Mouse (Mus musculus) monocyte, adult 2 months (primary cell): ENCODE measurements around the gene Cd300a.
A peak's percentile ranks its signal among the peaks of the same experiment; 100 is the strongest.

Source experiments
- DNase-seq, 2 experiments: peaks; one replicate each; pipeline ENCODE4 v3.0.0; 2022; ENCODE audit warnings: low spot score in 2 of 2, low read depth in 1 of 2

Cd300a gene

DNA sequence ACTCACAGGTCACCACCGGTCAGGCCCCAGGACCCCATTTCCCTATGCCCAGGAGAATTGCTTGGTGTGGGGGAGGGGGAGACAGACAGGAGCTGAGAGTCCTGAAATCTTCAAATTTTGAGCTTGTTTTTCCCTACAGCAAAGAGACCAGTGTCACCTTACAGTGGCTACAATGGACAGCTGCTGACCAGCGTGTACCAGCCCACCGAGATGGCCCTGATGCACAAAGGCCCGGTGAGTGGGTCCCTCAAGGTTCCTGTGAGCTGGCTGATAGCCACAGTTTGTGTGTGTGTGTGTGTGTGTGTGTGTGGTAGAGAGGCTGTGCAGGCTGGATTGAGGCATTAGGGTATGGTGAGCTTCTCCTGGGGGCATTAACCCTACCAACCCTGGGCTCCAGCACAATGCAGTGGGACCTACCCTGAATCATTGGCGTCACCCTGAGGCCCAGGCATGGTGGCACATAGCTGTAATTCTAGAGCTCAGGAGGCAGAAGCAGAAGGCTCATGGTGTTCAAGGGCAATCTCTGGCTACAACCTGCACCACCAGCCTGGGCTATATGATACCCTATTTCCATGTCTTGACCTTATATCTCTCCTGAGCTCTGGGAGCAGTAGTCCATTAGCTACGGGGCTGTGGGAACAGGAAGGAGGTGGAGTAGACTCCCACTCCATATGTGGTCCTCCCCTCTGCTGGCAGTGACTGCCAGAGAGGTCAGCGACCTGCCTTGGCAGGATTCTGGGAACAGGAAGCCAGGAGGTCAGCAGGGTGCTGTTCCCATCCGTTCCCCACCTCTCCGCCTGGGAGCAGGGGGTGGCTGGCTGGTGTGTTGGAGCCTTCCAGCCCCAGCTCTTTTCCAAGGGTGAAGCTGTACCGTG lies 23.1 kb upstream of the Cd300a start:
- no peak for DNase-seq

DNA sequence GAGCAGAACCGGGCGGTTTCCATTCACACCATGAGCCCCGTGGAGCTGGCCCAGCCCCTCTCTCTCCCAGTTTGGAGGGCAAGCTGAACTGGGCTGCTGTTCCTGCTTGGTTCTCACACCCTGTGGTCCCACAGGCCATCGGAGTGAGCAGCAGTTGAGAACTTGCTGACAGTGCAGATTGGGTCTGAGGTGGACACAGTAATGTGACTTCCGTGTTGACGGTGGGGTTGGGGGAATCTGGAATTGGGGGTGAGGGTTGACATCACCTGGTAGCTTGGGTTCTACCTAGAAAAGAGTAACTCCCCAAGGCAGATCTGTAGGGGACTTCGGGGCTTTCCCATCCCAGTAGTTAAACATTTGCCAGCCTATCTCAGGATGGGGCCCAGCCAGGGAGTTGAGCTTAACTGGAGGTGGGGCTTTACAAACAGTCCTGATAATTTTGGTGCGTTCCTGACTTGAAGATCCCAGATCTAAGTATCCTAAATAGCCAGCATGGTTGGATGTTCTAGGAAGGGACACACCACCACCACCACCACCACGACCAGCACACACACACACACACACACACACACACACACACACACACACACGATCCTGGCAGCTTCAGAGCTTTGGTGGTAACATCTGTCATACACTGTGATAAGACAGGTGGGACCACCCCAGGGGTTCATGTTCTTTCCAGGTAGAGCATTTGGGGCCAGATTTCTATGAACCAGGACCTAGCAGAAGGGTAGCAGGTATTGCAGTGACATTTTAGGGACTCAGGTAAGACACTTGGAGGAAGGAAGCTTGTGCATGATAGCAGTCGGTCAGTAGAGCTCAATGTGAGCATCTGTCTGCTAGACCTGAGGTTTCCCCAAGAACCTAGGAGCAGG lies 22.2 kb upstream of the Cd300a start:
- DNase-seq = no peak

- DNase-seq = no peak
These were observed 21.6 kb upstream of the Cd300a start for GRCm38 (mm10) chr11:114868280-114868679.

DNA sequence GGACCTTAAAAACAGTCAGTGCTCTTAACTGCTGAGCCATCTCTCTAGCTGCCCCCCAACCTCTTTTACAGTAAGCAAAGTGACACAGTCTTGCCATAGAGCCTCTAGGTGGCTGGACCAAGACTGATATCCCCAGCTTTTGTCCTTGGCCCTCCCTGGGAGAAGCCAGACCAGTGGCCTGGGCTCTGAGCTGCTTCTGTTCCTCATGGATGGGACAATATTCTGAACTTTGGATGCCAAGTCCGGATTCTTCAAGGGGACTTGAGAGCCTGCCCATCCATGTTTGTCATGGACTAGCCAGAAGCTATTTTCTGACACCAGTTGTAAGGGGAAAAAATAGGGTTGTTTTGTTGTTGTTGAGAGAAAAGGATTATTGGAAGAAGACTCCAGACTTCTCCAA lies 20.1 kb upstream of the Cd300a start:
- no peak for DNase-seq

DNA sequence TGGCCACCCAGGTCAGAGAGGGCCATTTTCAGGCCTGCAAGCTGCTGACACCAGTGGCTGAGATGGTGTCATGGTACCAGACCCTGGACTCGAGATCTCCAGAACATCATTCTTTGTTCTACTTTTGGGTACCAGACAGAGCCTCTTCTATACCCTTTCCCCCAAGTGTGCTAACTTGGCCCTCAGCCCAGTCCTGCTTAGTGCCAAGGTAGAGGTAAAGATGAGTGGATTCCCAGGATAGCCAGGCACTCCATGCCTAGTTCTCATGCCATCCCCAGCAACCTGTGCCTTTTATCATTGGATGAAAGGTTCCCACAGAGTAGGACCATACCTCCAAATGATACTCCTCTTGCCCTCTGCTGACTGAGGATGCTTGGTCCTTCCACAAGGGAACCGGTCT lies 18.3 kb upstream of the Cd300a start:
- no peak for DNase-seq

GRCm38 (mm10) chr11:114873022-114873817 lies 16.6 kb upstream of the Cd300a start:
- no peak for DNase-seq

DNA sequence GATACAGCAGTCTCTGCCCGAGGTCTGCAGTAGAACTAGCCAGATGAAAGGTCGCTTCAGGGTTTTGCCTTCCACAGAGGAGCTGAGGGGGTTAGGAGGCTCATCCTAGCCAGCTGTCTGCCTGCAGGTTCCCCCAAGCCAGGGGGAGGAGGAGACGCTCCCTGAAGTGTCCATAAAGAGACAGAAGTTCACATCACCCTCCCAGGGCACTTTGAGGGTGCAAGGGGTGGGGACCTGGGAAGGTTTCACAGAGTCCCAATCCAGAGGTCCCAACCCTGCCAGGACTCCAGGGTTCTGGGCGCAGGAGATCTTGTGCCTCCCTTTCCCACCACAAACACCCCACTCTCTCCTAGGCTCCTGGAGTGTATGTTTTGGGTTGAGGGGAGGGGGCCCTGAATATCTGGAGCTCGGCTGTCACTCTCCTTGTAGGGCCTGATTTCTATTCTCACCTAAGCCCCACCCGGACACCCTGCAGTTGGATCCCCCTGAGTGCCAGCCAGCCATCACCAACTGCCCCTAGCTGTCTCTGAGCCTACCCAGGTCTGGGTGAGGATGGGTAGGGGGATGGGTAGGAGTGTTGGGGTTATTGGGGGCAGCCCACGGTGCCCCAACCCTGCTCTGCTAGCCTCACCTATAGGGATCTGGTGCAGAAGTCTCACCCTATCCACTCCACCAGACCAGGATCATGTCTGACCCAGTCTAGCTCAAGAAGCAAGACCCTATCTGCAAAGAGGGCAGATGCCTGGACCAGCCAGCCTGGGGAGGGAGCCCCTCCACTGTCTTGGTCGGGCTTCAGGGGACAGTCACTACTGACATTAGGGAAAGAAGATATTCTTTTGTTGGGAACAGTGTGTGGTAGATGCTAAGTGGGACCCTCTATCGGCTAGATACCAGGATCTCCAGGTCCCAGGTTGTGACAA lies 15.4 kb upstream of the Cd300a start:
- no peak for DNase-seq

DNA sequence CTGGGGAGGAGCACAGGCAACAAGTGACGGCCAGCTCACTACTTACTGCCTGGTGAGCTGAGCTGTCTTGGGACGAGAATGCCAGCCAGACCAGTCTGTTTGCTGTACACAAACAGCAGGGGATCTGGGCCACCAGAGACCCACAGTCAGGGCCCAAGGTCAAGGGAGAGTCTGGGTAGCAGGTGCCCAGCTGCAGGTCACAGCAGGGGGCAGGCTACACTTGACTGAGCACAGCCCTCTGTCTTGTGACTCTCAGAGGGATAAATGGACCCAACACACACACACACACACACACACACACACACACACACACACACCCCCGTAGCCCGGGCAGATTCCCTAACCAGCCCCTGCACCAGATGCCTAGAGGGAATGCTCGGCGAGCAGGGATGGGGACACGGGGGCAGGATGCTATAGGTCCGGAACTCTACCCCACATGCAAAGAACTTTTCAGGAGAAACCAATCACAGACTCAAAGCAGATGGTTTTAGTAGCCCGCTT lies 14.5 kb upstream of the Cd300a start:
- no peak for DNase-seq

DNA sequence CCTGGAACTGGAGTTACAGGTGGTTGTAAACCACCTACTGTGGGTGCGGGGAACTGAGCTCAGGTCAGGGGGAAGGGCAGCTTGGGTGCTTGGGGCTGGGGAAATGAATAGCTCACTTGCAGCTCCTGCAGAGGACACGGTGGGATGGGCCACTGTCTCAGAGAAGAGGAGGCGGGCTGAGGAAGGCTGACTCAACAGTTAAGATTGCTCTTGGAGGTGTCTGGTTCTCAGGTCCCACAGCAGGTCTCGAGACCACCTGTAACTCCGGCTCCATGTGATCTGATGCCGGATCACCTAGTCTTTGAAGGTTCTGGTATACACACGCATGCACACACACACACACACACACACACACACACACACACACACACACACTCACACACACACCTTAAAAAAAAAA lies 13.7 kb upstream of the Cd300a start:
- DNase-seq = no peak

DNA sequence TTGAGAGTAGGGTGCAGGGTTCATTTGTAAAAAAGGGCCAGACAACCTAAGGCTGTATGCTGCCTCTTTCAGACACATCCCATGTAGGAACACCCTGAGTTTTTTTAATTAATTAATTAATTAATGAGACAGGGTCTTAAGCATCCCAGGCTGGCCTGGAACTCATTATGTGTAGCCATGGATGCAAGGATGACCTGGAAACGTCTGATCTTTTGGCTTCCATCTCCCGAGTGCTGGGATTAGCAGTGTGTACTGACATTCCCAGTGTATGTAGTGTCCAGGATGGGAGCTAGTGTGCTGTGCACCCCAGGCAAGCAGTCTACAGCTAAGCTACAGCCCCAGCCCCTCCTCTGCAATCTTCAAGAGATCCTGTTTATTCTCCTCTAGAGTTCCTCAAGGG lies 13.2 kb upstream of the Cd300a start:
- DNase-seq = no peak

DNA sequence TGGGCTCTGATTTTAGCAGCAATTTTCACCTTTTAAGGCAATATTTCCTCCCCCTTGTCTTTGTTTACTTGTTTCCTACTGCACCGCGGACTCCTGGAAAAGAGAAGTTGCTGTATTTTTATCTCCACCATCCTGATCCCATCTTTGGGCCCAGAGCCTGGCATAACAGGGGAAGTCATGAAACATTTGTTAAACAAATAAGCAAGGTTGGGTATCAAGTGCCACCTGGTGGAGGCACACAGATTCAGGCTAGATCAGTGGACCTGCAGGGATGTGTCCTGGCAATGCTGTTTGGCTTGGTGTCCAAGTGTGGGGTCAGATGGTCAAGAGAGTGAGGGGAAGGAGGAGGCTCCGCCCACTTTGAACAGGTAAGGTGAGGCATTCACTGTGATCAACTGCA lies 12.7 kb upstream of the Cd300a start:
- no peak for DNase-seq

DNA sequence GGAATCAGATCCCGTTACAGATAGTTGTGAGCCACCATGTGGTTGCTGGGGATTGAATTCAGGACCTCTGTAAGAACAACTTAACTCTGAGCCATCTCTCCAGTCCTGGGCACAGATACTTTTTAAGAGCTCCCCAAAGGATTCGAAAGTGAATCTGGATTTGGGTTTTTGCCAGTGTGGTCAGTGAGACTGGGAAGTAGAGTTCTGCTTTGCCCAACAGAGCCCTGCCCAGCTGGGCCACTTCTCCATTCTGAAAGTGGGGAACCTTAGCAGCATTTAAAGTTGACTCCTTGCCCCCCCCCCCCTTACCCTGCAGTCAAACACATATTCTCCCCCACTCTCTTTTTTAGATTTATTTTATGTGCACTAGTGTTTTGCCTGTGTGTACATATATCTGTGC lies 10.2 kb upstream of the Cd300a start:
- DNase-seq = peak; percentile 76 to 86

DNA sequence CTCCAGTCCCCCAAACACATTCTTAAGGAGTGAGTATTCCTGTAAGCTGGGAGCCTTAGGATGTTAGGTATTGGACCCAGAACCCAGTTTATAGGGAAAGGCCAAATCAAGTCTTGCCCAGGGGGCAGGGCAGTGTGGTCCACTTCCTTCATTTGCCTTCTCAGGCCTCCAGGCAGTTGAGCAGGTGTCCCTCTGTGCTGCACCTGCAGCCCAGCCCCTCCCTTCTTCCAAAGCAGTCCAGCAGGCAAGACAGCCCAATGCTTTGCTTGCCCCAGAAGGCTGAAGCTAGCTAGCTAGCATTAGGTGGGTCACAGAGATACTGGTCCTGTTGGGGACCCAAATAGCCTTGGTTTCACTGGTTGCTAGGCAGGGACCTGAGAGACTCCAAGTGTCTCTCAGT lies 9.7 kb upstream of the Cd300a start:
- no peak for DNase-seq

DNA sequence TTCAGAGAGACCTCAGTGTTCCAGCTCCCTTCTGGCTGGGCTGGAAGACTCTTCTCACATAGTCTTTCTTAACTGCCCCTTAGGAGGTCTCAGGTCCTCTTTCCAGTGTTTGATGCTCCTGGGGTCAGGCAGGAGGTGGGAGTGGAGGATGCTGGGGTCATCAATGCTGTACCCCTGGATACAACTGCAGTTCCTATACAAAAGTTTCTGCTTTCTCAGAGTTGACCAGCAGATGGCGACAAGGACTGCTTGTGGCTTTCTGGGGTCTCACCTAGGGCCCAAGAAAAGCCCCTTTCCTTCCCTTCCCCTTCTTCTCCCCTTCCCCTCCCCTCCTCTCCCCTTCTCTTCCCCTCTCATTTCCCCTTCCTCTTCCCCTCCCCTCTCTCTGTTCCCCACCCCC lies 9.3 kb upstream of the Cd300a start:
- no peak for DNase-seq

GRCm38 (mm10) chr11:114883251-114883789 lies 6.5 kb upstream of the Cd300a start:
- no peak for DNase-seq

DNA sequence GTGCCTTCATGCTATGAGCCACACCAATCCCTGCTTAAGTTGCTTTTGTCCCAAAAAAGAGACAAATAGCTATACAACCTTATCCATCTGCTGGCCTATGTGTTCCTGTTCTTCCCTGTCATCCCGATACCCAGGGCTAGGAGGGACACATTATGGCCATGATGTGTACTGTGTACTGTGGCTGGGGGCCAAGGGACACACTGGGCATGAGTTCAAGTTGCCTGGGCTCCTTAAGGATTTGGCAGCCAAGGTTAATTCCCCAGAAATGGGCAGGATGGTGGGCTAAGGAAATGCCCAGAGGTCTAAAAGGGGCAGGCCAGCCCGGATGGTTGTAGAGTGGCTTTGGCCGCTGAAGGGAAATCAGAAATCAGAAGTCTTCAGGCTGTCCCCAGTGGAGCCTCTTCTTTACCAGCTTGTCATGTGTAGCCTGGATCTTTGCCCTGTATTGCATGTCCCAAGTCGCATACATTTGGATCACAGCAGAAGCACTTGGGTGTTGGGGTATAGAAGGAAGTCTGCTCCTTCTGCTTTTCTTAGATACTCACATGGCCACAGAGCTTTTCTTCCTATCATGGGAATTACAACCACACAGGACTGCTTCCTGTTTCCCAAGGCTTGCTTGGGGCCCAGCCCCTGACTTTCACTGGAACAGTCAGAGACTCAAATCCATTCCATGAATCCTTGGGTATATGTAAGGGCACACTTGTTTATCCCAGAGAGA lies 5.3 kb upstream of the Cd300a start:
- DNase-seq = peak in 1 of 2 experiments; percentile 45

DNA sequence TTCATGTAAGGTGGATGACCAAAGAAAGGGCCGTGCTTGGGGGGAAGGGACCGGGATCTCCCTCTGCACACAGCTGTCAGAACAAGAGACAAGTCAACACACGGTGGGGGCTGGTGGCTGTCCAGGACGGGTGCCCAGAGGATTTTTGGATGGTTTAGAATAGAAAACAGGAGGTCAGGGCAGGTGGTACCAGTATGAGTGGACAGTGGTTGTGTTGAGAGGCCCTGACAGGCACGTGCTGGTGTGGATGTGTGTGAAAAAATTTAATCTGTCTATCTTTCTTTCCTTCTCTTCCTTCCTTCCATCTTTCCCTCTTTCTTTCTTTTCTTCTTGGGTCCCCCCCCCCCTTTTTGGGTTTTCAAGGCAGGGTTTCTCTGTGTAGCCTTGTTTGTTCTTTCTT lies 701 bp downstream of the Cd300a start:
- no peak for DNase-seq

GRCm38 (mm10) chr11:114896085-114896484 lies 6.2 kb downstream of the Cd300a start:
- DNase-seq = no peak

DNA sequence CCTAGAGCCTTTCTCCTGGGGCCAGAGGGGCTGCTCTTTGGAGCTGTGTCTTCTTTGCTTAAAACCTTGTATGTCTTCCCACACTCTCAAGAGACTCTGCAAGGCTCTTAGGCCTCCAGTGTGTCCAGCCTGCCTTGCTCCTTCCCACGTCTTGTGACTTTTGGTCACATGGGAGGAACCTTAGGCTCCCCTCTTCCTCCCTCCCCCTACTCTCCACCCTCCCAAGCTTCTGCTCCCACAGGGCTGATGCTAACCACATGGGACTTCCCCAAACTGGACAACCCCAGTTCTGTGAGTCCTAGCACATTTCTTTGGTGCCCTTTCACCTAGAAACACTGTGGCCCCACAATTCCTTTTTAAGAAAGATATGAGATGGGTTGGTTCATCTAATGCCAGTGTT lies 8.2 kb downstream of the Cd300a start:
- peak; percentile 81 to 82 for DNase-seq
